Mouse (Mus musculus) MEL (cell line): ENCODE measurements at regions not wholly inside any gene's neighbourhood (a gene's known extent, or its start where the extent isn't known, plus 50 kb on each side); places are given as distances from the start of the nearest gene placed in this dataset.

Experiments used
- CTCF ChIP-seq, 3 experiments: IDR thresholded peaks in 2 of 3; conservative IDR thresholded peaks in 1 of 3; 2 replicates each; pipeline ENCODE4 v1.5.1; 2011 to 2012; ENCODE audit warnings: low read length in 3 of 3, low read depth in 2 of 3, mild to moderate bottlenecking in 2 of 3, improper control_type of control experiment in 1 of 3, inconsistent platforms in 1 of 3, mixed read lengths in 1 of 3, moderate library complexity in 1 of 3; ENCODE audit not compliant: control insufficient read depth in 1 of 3, insufficient read depth in 1 of 3, poor library complexity in 1 of 3, severe bottlenecking in 1 of 3
- MAFK ChIP-seq: IDR thresholded peaks from 2 replicates; pipeline ENCODE4 v1.6.1; 2011; ENCODE audit warnings: low read depth, mild to moderate bottlenecking, low read length, improper control_type of control experiment, borderline replicate concordance
- SMC3 ChIP-seq: IDR thresholded peaks from 2 replicates; pipeline ENCODE4 v1.6.1; 2011; ENCODE audit warnings: low read depth, low read length, improper control_type of control experiment

DNA sequence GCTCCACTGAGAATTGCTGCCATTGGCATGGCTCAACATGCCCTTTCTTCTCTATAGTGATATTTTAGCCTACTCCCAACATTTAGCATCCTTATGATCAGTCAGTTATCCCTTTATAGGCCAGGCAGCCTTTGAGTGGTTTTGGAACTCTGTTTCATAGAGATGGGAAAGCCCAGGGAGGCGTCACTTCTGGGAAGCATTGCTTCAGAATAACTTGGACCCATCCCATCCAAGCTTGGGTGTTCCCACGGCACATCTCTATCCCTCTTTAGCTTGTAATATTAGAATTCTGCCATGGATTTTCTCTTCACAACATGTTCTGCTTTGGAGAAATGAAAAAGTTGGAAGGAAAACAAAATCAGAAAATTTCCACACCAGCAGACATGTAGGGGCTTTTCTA is 233.8 kb downstream of the Rnd3 start:
- TF ChIP-seq SMC3 (no peak), CTCF (IDR thresholded peaks at IDR 0.05 in 2 of 3, conservative IDR thresholded peaks at IDR 0.05 in 1 of 3; ENCODE audit: control insufficient read depth in 1 of 3, insufficient read depth in 1 of 3, low read depth in 2 of 3, low read length in 3 of 3, poor library complexity in 1 of 3, severe bottlenecking in 1 of 3) (no peak), MAFK (no peak)
